Mouse (Mus musculus): ENCODE measurements around the gene Obp2a.

DNA sequence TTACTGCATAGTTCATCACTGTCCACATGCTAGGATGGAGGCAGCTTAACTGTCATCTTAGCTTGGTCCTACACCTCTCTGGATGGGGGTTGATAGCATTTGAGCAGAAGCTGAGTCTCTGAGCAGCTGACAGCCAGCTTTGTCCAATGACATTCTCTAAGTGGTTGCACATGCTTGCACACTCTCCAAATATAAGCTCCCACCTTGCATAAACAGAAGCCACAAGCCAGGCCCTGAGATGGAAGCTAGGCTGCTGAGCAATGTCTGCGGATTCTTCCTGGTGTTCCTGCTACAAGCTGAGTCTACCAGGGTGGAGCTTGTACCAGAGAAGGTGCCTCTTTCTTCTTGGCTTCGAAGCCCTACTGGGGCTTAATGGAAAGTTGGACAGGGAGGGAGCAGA, 46.9 kb upstream of the Obp2a start, which contains the start of gene Lcn8:
- TF ChIP-seq CTCF (IDR thresholded peaks at IDR 0.05): no peak
- no peak for TF ChIP-seq EP300 (IDR thresholded peaks at IDR 0.05)
